Mouse (Mus musculus) mesoderm, embryonic 11.5 days (tissue): ENCODE measurements around the gene Zfp865.
"Not testable (repeated sequence)": the region's sequence is repeated elsewhere in the genome, so short reads cannot be mapped to it uniquely, and the experiment has no call there.

Source experiments
- DNase-seq: peaks from one replicate; pipeline ENCODE4 v3.0.0-alpha.2; 2012; ENCODE audit warnings: low read depth, low spot score

The Zfp865 gene

DNA sequence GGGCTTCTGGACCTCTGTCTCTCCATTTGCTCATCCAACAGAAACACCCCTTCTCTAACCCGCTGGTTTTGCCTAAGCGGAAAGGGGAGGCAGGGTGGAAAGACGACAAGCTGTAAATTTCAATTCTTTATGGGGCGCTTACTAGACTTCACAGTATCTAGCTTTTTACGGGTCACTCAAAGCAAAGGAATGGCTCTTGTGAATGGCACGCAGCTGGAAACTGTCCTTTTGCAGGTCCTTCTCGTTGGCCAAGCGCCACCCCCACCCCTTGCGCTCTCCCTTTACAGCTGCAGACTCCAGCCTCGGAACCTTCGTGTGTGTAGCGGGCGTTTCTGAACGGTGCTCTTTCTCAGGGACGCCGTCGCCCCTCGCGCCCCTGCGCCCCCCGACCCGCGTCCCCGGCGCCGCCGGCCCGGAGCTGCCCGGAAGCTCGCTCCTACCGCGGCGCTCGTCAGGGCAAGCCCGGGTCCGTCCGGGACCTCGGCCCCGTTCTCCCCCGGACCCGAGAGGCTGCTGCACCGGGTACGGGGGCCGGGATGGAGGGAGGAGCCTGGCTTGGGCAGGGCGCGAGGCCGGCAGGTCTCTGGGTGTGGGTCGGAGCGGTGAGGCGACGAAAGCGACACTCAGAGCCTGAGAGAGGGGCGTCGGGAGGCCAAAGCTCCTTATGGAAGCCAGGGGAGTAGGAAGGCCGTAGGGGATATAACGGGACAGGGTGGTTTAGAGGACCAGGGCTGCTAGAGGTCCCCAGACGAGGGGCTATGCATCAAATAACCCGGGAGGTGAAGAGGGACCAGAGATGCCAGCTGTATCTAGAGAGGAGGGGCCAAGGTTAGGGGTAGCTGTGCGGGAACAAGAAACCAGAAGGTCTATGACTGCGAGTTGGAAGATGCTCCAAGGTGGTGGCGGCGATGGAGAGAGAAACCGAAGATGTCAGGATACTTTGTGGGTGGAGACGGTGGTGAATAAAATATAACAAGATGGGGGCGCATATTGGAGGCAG lies 31.3 kb downstream of the Zfp865 start, which contains the start of gene Zfp580:
Zfp580 (plus strand) TSS at position 346 of the 1,000 bp plus-strand sequence.
- peak; percentile 84 for DNase-seq

DNA sequence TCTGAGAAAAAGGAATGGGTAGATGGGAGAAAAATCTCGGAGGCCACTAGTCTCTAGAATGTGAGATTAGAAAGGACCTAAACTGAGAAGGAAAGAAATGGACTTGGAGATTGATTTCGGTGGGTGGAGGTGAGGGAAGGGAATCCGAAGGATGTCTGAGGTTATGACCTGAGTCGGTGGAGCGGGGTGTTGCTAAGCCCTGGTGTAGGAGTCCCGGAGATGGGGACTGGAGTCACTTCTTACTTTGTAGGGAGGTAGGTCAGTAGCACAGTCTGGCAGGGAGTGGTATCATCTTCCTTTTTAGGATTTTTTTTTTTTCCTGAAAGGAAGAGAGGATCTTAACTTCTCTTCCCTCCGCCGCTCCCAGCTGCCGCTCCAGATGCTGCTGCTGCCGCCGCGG lies 32.3 kb downstream of the Zfp865 start:
- no peak for DNase-seq

DNA sequence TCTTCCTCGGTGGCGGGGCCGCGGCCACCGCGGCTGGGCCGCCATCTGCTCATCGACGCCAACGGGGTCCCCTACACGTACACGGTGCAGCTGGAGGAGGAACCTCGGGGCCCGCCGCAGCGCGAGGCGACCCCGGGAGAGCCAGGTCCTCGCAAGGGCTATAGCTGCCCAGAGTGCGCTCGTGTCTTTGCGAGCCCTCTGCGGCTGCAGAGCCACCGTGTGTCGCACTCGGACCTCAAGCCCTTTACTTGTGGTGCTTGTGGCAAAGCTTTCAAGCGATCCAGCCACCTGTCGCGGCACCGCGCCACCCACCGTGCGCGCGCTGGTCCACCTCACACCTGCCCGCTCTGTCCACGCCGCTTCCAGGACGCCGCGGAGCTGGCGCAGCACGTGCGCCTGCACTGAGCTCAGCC lies 32.8 kb downstream of the Zfp865 start:
- no peak for DNase-seq

DNA sequence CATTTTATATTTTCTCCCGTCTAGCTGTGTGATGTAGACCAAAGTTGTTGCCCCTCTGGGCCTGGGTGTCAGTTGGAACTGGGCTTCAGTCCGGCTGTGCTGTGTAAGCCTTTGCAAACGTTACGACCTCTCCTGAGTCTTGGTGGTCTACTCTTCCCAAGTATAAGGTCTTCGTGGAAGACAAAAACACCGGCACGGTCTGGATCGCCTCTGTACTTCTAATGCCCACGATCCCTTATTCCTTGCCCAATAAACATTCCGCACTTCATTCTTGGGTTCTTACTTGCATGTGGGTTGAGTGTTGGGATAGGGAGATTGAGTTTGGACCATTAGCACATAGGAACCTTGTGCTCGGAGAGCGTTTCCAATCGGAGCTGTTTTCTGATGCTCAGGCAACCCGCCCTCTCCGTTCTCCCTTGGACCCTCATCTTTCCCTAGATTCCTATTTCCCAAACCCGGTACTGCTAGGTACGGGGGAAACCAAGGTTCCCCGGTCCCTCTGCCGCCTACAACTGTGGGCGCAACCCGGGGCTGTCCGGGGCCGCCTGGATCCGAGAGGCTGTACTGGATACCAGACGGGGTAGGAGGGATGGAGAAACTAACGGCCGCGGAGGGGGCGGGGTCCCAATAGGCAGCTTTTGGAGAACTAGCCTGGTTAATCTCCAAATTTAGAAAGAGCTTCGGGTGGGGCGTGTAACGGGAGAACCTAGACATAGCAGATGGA lies 33.4 kb downstream of the Zfp865 start:
- no peak for DNase-seq

DNA sequence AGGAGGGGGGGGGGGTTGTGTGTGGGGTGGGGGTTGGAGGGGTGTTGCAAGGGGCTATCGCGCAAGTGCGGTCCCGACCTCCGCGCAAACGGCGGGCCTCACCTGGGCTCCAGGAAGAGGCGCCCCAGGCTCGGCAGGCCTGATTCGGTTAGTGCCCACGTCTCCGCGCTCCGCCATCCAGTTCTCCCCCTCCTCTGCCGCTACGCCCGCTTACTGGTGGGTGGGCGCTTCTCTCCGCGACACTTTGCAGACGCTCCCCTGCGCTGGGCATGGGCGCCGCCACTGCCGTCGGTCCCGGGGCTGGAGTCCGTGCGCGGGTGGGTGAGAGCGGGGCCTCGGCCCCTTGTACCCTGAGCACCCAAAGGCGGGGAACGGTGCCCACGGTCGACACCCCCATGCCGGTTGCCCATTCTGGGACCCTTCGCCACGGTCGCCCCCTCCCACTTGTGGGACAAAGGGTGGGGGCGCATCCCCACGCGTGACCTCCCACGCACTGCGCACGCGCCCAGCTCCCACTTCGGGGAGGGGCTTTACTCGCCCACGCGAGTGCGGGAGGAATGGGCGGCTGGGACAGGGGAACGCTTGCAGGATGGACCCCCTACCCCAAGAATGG lies 36.6 kb downstream of the Zfp865 start:
- DNase-seq = no peak

DNA sequence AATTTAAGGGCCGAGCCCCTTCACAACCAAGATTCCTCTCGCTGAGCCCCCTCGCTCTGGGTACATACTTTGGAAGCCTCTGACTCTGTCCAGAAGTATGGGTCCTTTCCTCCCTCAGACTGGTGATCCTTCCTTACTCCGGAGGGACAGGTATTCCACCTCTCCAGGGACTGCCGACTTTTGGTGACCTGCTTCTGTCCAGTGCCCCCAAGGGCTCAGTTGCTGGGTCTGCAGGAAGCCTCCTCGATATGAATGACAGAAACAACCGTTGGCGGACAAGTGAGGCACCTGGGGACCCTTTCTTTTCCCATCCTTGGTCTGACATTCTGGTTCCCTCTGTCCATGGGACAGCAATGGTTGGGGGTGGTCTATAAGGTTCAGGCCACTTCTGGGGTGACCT lies 37.2 kb downstream of the Zfp865 start:
- no peak for DNase-seq

DNA sequence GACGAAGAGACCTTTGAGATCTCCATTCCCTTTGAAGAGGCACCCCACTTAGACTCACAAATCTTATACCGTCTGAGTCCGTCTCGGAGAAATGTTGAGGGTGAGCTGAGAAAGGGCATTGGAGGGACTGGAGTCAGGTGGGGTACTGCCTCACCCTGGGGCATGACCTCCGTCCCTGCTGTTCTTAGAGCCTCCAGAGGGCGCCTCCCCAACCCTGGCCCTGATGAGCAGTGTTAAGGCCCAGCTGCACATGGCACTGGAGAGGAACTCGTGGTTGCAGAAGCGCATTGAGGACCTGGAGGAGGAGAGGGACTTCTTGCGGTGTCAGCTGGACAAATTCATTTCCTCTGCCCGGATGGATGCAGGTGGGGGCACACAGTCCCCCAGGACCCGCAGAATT lies 37.6 kb downstream of the Zfp865 start:
- DNase-seq = no peak

DNA sequence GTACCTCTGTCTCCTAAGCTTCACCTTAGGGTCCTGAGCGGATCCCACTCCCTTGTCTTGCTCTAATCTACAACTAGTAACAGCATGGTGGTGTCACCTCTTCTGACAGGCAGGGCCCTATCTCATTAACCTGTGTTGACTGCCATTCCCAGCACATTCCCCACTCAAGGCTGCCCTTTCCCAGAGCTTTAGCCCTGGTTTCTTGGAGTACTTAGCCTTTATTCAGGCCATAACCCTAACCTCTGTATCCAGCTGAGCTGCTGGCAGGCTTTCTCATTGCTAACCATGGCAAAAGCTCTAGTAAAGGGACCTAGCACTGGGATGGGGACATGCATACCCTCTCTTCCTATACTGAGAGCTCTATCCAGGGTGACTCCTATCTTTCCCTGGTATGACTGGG lies 38.5 kb downstream of the Zfp865 start:
- no peak for DNase-seq

DNA sequence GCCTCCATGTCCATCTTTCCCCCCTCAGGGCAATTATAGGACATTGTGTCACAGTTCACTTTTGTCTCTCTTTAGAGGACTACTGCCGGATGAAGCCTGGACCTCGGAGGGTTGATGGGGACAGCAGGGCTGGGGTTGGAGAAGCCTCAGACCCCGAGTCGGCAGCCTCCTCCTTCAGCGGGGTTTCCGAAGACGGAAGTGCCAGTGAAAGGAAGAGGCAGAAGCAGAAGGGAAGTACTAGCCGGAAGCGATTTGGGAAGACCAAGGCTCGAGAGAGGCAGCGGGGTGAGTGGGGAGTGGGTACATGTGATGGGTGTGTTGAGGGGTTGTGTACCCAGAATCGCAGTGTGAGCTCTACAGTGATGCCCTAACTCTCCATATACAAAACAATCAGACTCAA lies 39.2 kb downstream of the Zfp865 start:
- DNase-seq = no peak

DNA sequence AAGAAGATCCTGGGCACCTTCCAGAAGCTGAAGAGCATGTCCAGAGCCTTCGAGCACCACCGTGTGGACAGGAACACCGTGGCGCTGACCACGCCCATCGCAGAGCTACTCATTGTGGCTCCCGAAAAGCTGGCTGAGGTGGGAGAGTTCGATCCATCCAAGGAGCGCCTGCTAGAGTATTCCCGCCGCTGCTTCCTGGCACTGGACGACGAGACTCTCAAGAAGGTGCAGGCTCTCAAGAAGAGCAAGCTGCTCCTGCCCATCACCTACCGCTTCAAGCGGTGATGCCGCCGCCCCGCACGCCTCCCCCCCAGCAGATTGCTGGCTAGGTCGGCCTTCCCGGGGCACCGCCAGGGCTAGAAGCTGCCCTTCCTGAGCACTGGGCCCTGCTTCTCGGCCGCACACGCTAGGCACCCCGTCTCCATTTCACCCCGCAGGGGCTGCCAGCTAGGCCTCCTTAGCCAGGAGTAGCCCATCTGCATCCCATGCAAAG lies 40.1 kb downstream of the Zfp865 start:
- DNase-seq = peak; percentile 84

DNA sequence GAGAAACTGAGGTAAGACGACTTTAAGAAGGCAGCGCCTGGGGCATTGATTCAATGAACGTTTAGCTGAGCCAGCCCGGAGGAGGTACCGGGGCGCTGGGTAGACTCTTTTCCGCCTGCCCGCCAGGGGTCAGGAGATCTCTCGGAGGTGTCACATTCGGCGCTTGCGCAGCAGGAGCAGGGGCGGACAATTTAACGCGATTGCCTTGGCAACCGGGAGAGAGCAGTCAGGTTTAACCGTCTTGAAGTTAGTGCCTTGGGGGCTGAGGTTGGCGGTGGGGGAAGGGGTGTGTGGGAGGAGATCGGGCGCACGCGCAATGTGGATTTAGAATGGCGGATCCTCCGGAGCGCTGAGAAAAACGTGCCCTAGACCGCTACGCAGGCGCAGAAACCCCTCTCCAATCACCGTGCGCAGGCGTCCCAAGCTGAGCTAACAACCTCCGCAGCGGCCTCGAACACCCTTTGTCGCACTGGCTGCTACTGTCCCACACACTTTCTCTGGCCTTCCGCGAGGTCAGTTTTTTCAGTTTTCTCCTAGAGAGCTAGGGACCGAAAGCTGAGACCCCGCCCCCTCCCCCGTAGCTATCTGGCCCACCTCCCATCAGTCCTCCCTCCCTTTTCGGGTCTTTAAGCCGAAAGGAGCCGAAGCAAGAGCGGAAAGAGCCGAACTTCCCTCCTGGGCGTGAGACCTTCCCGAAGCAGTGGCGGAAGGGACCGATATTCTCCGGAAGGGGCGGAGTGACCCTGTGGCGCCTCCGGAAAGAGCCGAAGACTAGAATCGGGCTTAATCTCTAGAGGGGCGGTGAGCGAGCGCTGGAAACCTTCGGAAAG lies 41.0 kb downstream of the Zfp865 start:
- peak; percentile 99 for DNase-seq

DNA sequence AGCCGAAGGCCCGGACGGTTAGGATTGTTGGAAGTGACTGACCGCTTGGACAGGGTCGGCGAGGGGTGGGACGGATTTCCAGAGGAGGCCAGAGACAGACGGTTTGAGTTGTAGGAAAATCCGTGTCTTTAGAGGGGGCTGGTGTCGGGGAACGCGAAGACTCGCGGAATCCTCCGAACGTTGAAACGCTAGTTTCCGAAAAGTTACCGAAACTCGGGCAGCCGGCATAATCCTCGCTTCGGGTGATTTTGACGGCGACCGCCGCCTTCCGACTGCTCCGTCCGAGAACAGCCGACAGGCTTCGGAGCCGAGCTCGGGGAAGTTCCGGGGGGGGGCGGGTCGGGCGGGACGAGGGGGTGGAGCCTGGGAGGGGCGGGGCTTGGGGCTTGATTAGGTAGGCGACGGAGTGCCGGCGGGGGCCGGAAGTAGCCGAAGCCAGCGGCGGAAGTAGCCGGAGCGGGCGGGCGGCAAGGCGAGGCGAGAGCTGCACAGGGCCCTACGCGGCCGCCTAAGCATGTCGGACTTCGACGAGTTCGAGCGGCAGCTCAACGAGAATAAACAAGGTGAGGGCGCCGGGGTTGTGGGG lies 41.7 kb downstream of the Zfp865 start, which contains the start of gene U2af2:
U2af2 (plus strand) TSS at position 370 of the 586 bp plus-strand sequence.
- peak; percentile 93 for DNase-seq

DNA sequence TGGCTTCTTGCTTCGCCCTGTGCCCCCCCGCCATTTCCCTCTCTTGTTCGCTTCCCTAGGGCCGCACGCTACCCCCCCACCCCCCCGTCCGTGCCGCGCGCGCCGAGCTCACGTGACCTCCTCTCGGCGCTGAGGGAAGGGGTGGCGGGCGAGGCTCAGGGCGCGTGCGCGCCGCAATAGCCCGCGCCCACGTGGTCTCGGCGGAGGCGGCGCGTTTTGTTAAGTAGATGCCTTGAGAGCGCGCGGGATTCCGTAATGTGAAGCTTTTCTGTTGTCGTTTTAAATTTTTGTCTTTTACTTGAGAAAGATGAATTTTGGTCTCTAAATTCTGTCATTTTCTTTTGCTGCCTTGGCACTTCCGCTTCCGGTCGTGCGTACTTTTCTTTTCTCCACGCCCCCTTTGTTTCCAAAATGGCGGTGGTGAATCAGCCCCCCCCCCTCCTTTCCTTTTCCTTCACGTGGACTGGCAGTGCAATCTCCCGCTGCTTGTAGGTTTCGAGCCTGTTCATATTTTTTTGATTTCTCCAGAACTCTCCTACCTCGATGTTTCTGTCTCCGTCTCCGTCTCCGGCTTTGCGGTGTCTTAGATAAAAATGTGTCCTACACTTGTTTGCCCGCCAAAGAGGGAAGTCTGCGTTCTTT lies 42.3 kb downstream of the Zfp865 start:
- peak; percentile 88 for DNase-seq

DNA sequence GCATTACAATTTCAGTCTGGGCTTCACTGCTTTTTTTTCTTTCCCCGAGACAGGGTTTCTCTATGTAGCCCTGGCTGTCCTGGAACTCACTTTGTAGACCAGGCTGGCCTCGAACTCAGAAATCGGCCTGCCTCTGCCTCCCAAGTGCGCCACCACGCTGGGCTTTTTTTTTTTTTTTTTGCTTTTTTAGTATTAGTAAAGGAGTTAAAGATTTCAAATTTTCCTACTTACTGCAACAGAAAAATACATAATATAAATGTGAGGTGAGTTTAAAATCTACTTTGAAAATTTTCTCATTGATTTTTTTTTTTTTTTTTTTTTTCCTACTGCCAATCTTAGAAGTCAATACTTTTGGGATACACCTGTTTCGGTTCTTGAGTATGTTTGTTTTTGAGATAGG lies 44.7 kb downstream of the Zfp865 start:
- DNase-seq = no peak

DNA sequence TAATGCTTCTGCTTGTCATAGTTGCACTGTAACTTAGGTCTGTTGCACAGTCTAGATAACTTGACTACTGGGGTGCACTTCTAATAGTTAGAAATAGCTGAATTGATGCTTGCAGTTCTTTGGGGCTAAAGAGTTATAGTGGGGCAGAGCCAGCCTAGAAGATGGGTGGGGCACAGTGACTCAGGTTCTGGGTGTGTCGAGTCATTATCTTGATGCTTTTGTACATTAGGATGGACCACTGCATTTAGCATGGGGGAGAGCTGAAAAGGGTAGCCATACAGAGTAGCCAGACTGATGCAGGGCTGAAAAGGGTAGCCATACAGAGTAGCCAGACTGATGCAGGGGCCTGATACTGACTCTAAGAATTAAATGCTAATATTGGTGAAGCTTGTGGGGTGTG lies 53.4 kb downstream of the Zfp865 start:
- no peak for DNase-seq

DNA sequence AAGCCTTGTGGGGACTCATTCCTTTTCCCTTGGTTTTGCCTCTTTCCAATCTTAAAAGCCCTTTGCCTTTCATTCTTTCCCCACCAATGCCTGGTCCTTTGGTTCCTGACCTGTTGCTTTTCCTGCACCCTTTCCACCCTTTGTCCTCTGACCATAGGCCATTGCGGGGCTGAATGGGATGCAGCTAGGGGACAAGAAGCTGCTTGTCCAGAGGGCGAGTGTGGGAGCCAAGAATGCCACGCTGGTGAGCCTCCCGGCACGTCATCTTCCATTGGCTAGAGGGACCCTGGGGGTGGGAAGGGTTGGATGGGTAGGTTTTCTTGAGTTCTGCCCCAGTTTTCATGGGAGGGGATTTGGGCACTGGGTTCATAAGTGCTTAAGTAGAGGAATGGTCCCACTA lies 54.8 kb downstream of the Zfp865 start:
- DNase-seq = no peak

DNA sequence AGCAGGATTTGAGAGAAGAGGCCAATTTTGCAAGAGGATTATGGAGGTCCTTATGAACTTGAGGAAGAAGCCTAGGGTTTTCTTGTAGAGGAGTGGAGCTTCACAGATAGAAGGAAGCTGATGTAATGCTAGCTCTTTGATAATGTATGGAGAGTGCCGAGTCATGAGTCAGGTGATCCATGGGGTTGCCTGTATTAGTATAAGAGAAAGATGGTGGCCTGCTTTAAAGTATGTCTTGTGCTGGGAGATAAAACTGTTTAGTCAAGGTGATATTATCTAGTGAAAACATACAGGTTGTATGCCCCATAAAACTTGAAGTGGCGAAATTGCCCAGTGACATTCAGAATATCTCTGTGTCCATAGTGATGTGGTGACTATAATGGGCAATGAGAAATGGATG lies 56.8 kb downstream of the Zfp865 start:
- no peak for DNase-seq

DNA sequence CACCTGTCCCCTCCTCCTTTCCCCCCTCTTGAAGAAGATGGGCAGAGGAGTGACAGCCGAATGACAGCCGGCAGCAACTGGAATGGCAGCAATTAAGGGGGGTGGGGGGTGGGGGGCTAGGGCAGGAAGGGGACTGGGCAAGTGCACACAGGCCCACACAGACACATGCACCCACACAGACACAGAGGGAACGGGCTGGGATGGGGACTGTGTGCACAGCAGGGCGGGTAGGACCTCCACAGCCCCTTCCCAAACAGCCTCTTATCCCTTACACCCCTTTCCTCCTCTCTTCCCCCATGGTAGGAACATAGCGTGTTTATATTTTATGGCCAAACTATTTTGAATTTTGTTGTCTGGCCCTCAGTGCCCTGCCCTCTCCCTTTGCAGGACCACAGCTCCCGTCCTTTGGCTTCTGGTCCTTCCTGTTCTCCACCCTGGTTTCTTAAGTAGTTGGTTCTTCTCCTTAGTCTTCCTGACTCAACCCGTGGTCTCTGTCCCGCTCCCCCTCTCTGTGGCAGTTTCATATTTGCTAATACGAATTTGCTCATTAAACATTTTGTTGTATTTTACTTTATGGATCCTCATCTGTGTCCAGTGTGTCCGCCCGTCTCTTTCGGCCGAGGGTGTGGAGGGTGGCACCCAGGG lies 59.3 kb downstream of the Zfp865 start:
- not testable (repeated sequence) for DNase-seq

DNA sequence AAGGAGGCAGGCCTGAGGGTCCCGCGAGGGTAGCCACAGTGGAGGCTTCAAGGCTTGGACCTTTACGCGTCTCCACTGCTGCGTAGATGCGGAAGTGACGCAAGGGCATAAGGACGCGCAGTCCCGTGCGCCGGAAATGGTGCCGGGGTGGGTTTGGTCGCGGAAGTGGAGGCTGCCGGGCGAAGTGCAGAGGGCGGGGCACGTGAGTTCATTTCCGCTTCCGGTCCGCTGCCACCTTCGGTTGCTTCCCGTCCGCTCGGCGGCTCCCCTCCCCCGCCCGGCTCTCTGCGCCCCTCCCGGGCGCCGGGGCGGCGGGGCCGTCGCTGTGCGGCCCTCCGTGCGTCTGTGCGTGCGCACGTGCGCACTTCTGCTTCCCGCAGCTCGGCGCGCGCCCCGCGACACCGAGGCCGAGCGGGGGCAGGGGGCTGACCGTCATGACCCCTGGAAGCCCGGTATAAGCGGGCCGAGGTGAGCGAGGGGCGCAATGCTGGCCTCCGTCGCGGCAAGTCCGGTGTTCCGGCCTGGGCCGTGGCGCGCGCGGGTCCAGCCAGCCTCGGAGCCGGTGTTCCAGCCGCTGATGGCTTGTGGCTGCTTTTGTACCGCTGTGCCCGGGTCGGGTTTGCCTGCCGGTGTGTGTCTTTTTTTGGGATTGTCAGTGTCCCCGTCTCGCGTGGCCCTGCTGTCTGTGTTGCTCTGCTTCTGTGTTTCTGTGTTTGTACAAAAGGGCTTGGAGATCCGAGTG lies 60.0 kb downstream of the Zfp865 start, which contains the start of gene Epn1:
Epn1 (plus strand) TSS at position 226 of the 742 bp plus-strand sequence.
- DNase-seq = peak; percentile 97
